In genomic region chr10:80003374-80004232, GRCm38 (mm10) we compare ENCODE assay signal across 9 mouse cellular contexts. TPM values are rescaled to one million over a fixed set of nuclear protein-coding genes. Genes with fewer than 3 reads are reported as not detected.
DNase-seq lines count a peak whose midpoint lies in the region; ATAC-seq lines count a peak whose summit lies in the region.
"Had no signal": no experiment of that assay in that cellular context is flagged by ENCODE, and none has a peak within 500 bp of the region (broad histone marks: within the 10 kb centered on the region; RNA-seq: fewer than 3 reads in every experiment).

No protein-coding gene starts in this region.

- DNase-seq in heart, postnatal 14 days: no peak
- DNase-seq in R1 (ENCODE audit: low read depth, low spot score): peak; percentile 66
- DNase-seq in lung, postnatal 36 days: peak; percentile 54
- DNase-seq in ovary, adult 18-20 months (ENCODE audit: low spot score): no peak
- no peak for DNase-seq in cerebellum, postnatal 14 days
- no peak for DNase-seq in right cerebral cortex, postnatal 36 days (ENCODE audit: low spot score in 2 of 2)

- WGBS in heart, embryonic 11.5 days (ENCODE audit: insufficient replicate concordance): 43% methylated on average over 9 of the region's 9 CpGs
- 56% methylated on average over 9 of the region's 9 CpGs for WGBS in intestine, embryonic 16.5 days

- H3K9ac ChIP-seq in heart, embryonic 11.5 days (ENCODE audit: low read depth, low read length): peak overlapping the region; percentile 50
- H3K9ac ChIP-seq in intestine, embryonic 16.5 days (ENCODE audit: low read depth, low read length): no peak overlapping the region

- peaks cover 15% of the 10 kb centered on the region for H3K4me1 ChIP-seq in heart, embryonic 11.5 days (ENCODE audit: control insufficient read depth, insufficient read depth, low read length)
- H3K4me1 ChIP-seq in intestine, embryonic 16.5 days (ENCODE audit: control insufficient read depth, insufficient read depth, low read length): peaks cover 14% of the 10 kb centered on the region

- H3K9me3 ChIP-seq in heart, embryonic 11.5 days (replicated peaks; ENCODE audit: control insufficient read depth, low read length): no peaks in the 10 kb centered on the region
- H3K9me3 ChIP-seq in intestine, embryonic 16.5 days (ENCODE audit: control insufficient read depth, low read length): no peaks in the 10 kb centered on the region
- H3K9me3 ChIP-seq: midbrain, embryonic 10.5 days had no signal

- peak overlapping the region; percentile 25; the same call in 1 of the 2 replicates for H3K27ac ChIP-seq in heart, embryonic 11.5 days (ENCODE audit: low read depth, low read length)
- no peak overlapping the region for H3K27ac ChIP-seq in intestine, embryonic 16.5 days (ENCODE audit: low read length)
- H3K27ac ChIP-seq: midbrain, embryonic 10.5 days had no signal

- H3K4me2 ChIP-seq in heart, embryonic 11.5 days: peak overlapping the region; percentile 31; the same call in 1 of the 2 replicates
- H3K4me2 ChIP-seq in intestine, embryonic 16.5 days (ENCODE audit: low read depth, low read length): no peak overlapping the region

- intact Hi-C loops in heart, postnatal 14 days (cut with DNase I): no loop called here

- H3K27me3 ChIP-seq in heart, embryonic 11.5 days (ENCODE audit: control insufficient read depth, insufficient read depth, low read length): peaks cover 26% of the 10 kb centered on the region
- 0 out of 2 replicates have a peak, but pooled peaks cover 6% of the 10 kb centered on the region for H3K27me3 ChIP-seq in intestine, embryonic 16.5 days (replicated peaks; ENCODE audit: control insufficient read depth, insufficient read depth, low read length)

- ATAC-seq in heart, embryonic 11.5 days (replicated peaks; ENCODE audit: insufficient number of reproducible peaks, low FRiP score, low TSS enrichment): 0 out of 2 replicates have a peak, but pooled peaks have one; percentile 8
- ATAC-seq in intestine, embryonic 16.5 days: peak; percentile 34; the same call in 1 of the 2 replicates

- H3K36me3 ChIP-seq in heart, embryonic 11.5 days (ENCODE audit: control insufficient read depth, insufficient read depth, low read length): no peaks in the 10 kb centered on the region
- no peaks in the 10 kb centered on the region for H3K36me3 ChIP-seq in intestine, embryonic 16.5 days (ENCODE audit: control insufficient read depth, insufficient read depth, low read length)

- H3K4me3 ChIP-seq in heart, embryonic 11.5 days (ENCODE audit: low read depth, low read length): no peak overlapping the region
- H3K4me3 ChIP-seq in intestine, embryonic 16.5 days (ENCODE audit: low read length): no peak overlapping the region
- H3K4me3 ChIP-seq: midbrain, embryonic 10.5 days had no signal

RNA-seq across cellular contexts. Expression of gene Abca7, which starts 7.3 kb away (rescaled TPM):
- polyA plus RNA-seq in heart, embryonic 11.5 days (2014; fragmentation: Nextera tagmentation; extraction: Ambion mirVana): 2.1 and 2.8 TPM in 2 replicates
- 1 to 10 TPM; 7.0 to 8.5 TPM for total RNA-seq in heart, postnatal 14 days (2021)
- polyA plus RNA-seq in intestine, embryonic 16.5 days (2015; fragmentation: Nextera tagmentation; extraction: Ambion mirVana): 3.3 and 3.4 TPM in 2 replicates

RNA-seq across cellular contexts. Expression of gene Arhgap45, which starts 12.8 kb away (rescaled TPM):
- 6.2 and 7.5 TPM in 2 replicates for polyA plus RNA-seq in heart, embryonic 11.5 days (2014; fragmentation: Nextera tagmentation; extraction: Ambion mirVana)
- 10 to 100 TPM in 1 of 2 experiments, 1 to 10 TPM in 1; 4.9 to 11.3 TPM for total RNA-seq in heart, postnatal 14 days (2021)
- polyA plus RNA-seq in intestine, embryonic 16.5 days (2015; fragmentation: Nextera tagmentation; extraction: Ambion mirVana): 6.0 and 7.3 TPM in 2 replicates

RNA-seq across cellular contexts. Expression of gene Cnn2, which starts 15.2 kb away (rescaled TPM):
- polyA plus RNA-seq in heart, embryonic 11.5 days (2014; fragmentation: Nextera tagmentation; extraction: Ambion mirVana): 405 and 420 TPM in 2 replicates
- 10 to 100 TPM; 36.2 to 45.9 TPM for total RNA-seq in heart, postnatal 14 days (2021)
- polyA plus RNA-seq in intestine, embryonic 16.5 days (2015; fragmentation: Nextera tagmentation; extraction: Ambion mirVana): 226 and 245 TPM in 2 replicates

RNA-seq across cellular contexts. Expression of gene Tmem259, which starts 19.5 kb away (rescaled TPM):
- 12.8 and 15.6 TPM in 2 replicates for polyA plus RNA-seq in heart, embryonic 11.5 days (2014; fragmentation: Nextera tagmentation; extraction: Ambion mirVana)
- total RNA-seq in heart, postnatal 14 days (2021): 100 to 1,000 TPM; 124 to 125 TPM
- 7.0 and 9.7 TPM in 2 replicates for polyA plus RNA-seq in intestine, embryonic 16.5 days (2015; fragmentation: Nextera tagmentation; extraction: Ambion mirVana)

RNA-seq across cellular contexts. Expression of gene Grin3b, which starts 33.1 kb away (rescaled TPM):
- polyA plus RNA-seq in heart, embryonic 11.5 days (2014; fragmentation: Nextera tagmentation; extraction: Ambion mirVana): 0.19 and 0.20 TPM in 2 replicates
- total RNA-seq in heart, postnatal 14 days (2021): under 1 TPM; 0.10 to 0.19 TPM
- 0.15 and 0.16 TPM in 2 replicates for polyA plus RNA-seq in intestine, embryonic 16.5 days (2015; fragmentation: Nextera tagmentation; extraction: Ambion mirVana)

Comparison
In these comparisons a context has a peak if more than half of its experiments do, and no peak if none do; other contexts are left out.
1. DNase-seq: peak in R1 (single experiment) and lung, postnatal 36 days (single experiment); none in heart, postnatal 14 days (0 of 2), ovary, adult 18-20 months (single experiment), cerebellum, postnatal 14 days (0 of 2) and right cerebral cortex, postnatal 36 days (0 of 2).